Mouse (Mus musculus) hindbrain, embryonic 11.5 days (tissue): ENCODE data around the gene Shroom3. TPM values are rescaled to one million over a fixed set of nuclear protein-coding genes. Genes with fewer than 3 reads are reported as not detected.

Experiments
- ATAC-seq: fragments of 200-750 bp; cut with Nextera tagmentation; 2 replicates; pipeline ENCODE4 v1.8.0; 2017; ENCODE audit warnings: mild to moderate bottlenecking, moderate TSS enrichment, moderate library complexity; ENCODE audit not compliant: low FRiP score
- DNase-seq: peaks from one replicate; pipeline ENCODE4 v3.0.0-alpha.2; 2015; ENCODE audit warnings: low spot score
- H3K27ac ChIP-seq: fragments of 300-500 bp; sonication (generic); 2 replicates; pipeline ENCODE4 v1.5.1; 2014; ENCODE audit warnings: mild to moderate bottlenecking, low read depth, low read length
- H3K27me3 ChIP-seq: fragments of 300-500 bp; sonication (generic); 2 replicates; pipeline ENCODE4 v1.6.1; 2014; ENCODE audit warnings: mild to moderate bottlenecking, low read length, moderate library complexity, mixed read lengths; ENCODE audit not compliant: control insufficient read depth, insufficient read depth
- H3K36me3 ChIP-seq: fragments of 300-500 bp; sonication (generic); 2 replicates; pipeline ENCODE4 v1.6.1; 2014; ENCODE audit warnings: mild to moderate bottlenecking, low read length, moderate library complexity, mixed read lengths; ENCODE audit not compliant: control insufficient read depth, insufficient read depth
- H3K4me1 ChIP-seq: fragments of 300-500 bp; sonication (generic); replicated peaks from 2 replicates; pipeline ENCODE4 v1.6.1; 2014; ENCODE audit warnings: low read length, mixed read lengths; ENCODE audit not compliant: control insufficient read depth, insufficient read depth
- H3K4me2 ChIP-seq: fragments of 300-500 bp; sonication (generic); replicated peaks from 2 replicates; pipeline ENCODE4 v1.6.1; 2014; ENCODE audit warnings: mild to moderate bottlenecking, low read depth, low read length
- H3K4me3 ChIP-seq: fragments of 300-500 bp; sonication (generic); 2 replicates; pipeline ENCODE4 v1.5.1; 2014; ENCODE audit warnings: low read depth, low read length
- H3K9ac ChIP-seq: fragments of 300-500 bp; sonication (generic); 2 replicates; pipeline ENCODE4 v1.6.1; 2014; ENCODE audit warnings: low read depth, low read length
- H3K9me3 ChIP-seq: fragments of 300-500 bp; sonication (generic); 2 replicates; pipeline ENCODE4 v1.6.1; 2016; ENCODE audit warnings: low read length; ENCODE audit not compliant: control insufficient read depth
- WGBS: fragments of 180-500 bp; shearing (Covaris S2); extraction: QIAGEN DNeasy Blood & Tissue Kit; methylation state at CpG from one replicate; pipeline ENCODE4 v1.1.7; 2014; 5-methylcytosine and 5-hydroxymethylcytosine counted together
- microRNA counts: library from miRNA; unstranded; fragments of <30 nt; microRNA quantifications from one replicate; lab custom pipeline; 2015
- polyA plus RNA-seq: library from polyadenylated mRNA; unstranded; fragments of >200 nt; fragmentation: Nextera tagmentation; extraction: Ambion mirVana; gene quantifications from 2 replicates; pipeline ENCODE4 v1.2.1, GENCODE M21; 2014

Gene Shroom3
- polyA plus RNA-seq, 1 experiment from 2014 or later, result 4.8 TPM

- Histone ChIP-seq H3K27ac (0 out of 2 replicates have a peak overlapping the region, but pooled peaks have one; percentile 42), H3K4me1 (no peaks in the 10 kb centered on the region), H3K4me3 (no peak overlapping the region), H3K9ac (no peak overlapping the region), H3K4me2 (peak overlapping the region; percentile 21), H3K36me3 (no peaks in the 10 kb centered on the region), H3K9me3 (no peaks in the 10 kb centered on the region), H3K27me3 (no peaks in the 10 kb centered on the region)
- ATAC-seq (peak; percentile 43; the same call in 1 of the 2 replicates), DNase-seq (peak; percentile 49)
- 6% methylated on average over 20 of the region's 20 CpGs for WGBS
Observed at GRCm38 (mm10) chr5:93005229-93005814, 322.1 kb downstream of the Shroom3 start.

GRCm38 (mm10) chr5:93005815-93006341 is 322.6 kb downstream of the Shroom3 start:
- Histone ChIP-seq H3K9ac (no peak overlapping the region), H3K27ac (0 out of 2 replicates have a peak overlapping the region, but pooled peaks have one; percentile 42), H3K36me3 (no peaks in the 10 kb centered on the region), H3K9me3 (no peaks in the 10 kb centered on the region), H3K27me3 (no peaks in the 10 kb centered on the region), H3K4me3 (no peak overlapping the region), H3K4me1 (no peaks in the 10 kb centered on the region), H3K4me2 (peak overlapping the region; percentile 21)
- peak; percentile 49 for ATAC-seq
- WGBS, result 34% methylated on average over 14 of the region's 14 CpGs
- DNase-seq, result peak; percentile 38

GRCm38 (mm10) chr5:93008256-93008655 is 325.0 kb downstream of the Shroom3 start:
- ATAC-seq (no peak), DNase-seq (no peak)
- no peaks in the 10 kb centered on the region for H3K9me3 ChIP-seq
- H3K4me3 ChIP-seq, result no peak overlapping the region
- H3K9ac ChIP-seq, result no peak overlapping the region
- H3K4me1 ChIP-seq, result no peaks in the 10 kb centered on the region
- H3K27ac ChIP-seq, result no peak overlapping the region
- no peaks in the 10 kb centered on the region for H3K27me3 ChIP-seq
- H3K4me2 ChIP-seq, result no peak overlapping the region
- H3K36me3 ChIP-seq, result no peaks in the 10 kb centered on the region
- WGBS, result 94% methylated on average over 9 of the region's 9 CpGs

MicroRNA genes within 50 kb of the gene (microRNA counts, 519-probe panel; counts per million panel counts)
- microRNA mmu-miR-1961 (lab: Ali Mortazavi, UCI), result not detected

Other genes starting within 250 kb of the Shroom3 start
- gene Nup54, start 248.2 kb upstream of the Shroom3 start, polyA plus RNA-seq, result 67.5 and 69.3 TPM in 2 replicates
- 11.2 and 11.7 TPM in 2 replicates for gene Scarb2, start 176.6 kb upstream of the Shroom3 start, polyA plus RNA-seq
- gene Fam47e, start 128.4 kb upstream of the Shroom3 start, polyA plus RNA-seq, result 0.22 TPM in 1 of 2 replicates, not detected in the other
- 8.3 and 8.7 TPM in 2 replicates for gene Stbd1, start 80.4 kb upstream of the Shroom3 start, polyA plus RNA-seq
- 0.89 and 1.1 TPM in 2 replicates for gene Ccdc158, start 8.2 kb upstream of the Shroom3 start, polyA plus RNA-seq